Mouse (Mus musculus): ENCODE data around the gene Golga1. TPM values are rescaled to one million over a fixed set of nuclear protein-coding genes. Genes with fewer than 3 reads are reported as not detected.

Golga1 gene
- polyA plus RNA-seq, 1 experiment from 2014 or later = 36.1 TPM

DNA sequence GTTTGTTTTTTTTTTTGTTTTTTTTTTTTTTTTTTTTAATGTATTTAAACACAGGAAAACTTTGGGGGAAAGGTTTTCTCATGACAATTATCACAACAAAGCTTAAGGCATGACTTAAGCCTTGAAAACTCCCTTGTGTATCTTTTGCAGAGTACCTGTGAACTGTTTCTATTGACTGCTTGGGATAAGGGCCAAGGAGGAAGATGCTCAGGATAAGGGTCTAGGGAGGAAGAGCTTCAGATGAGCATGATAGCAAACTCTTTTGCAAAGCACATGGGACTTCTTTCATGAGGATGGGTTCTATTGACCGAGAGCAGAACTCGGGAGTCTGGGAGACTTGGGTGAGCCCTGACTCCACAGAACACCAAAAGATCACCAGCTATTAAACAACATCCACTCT is 95.7 kb downstream of the Golga1 start:
- WGBS = 94% methylated on average over 2 of the region's 2 CpGs
- no peaks in the 10 kb centered on the region for H3K9me3 ChIP-seq
- ATAC-seq = no peak

More for the DNA sequence above, 95.7 kb downstream of the Golga1 start:
- H3K9ac ChIP-seq (replicated peaks) = no peak overlapping the region
- no peaks in the 10 kb centered on the region for H3K27me3 ChIP-seq
- no peaks in the 10 kb centered on the region for H3K36me3 ChIP-seq
- no peak overlapping the region for H3K4me3 ChIP-seq (replicated peaks)
- H3K27ac ChIP-seq = no peak overlapping the region
- H3K4me2 ChIP-seq (replicated peaks) = no peak overlapping the region
- no peaks in the 10 kb centered on the region; the same call in 1 of the 2 replicates for H3K4me1 ChIP-seq (replicated peaks)

Other genes with a start within 250 kb of the Golga1 start
- 1.9 and 2.0 TPM in 2 replicates for gene Nr6a1, start 137.9 kb downstream of the Golga1 start, polyA plus RNA-seq (2015; fragmentation: Nextera tagmentation; extraction: Ambion mirVana)
- gene Olfml2a, start 133.6 kb downstream of the Golga1 start, polyA plus RNA-seq (2015; fragmentation: Nextera tagmentation; extraction: Ambion mirVana) = 2.2 and 2.4 TPM in 2 replicates
- gene Wdr38, start 68.1 kb downstream of the Golga1 start, polyA plus RNA-seq (2015; fragmentation: Nextera tagmentation; extraction: Ambion mirVana) = 1.6 and 1.8 TPM in 2 replicates
- gene Arpc5l, start 60.2 kb downstream of the Golga1 start, polyA plus RNA-seq (2015; fragmentation: Nextera tagmentation; extraction: Ambion mirVana) = 122 and 132 TPM in 2 replicates
- 740 and 763 TPM in 2 replicates for gene Rpl35, start 59.9 kb downstream of the Golga1 start, polyA plus RNA-seq (2015; fragmentation: Nextera tagmentation; extraction: Ambion mirVana)
- gene Scai, start 125.2 kb upstream of the Golga1 start, polyA plus RNA-seq (2015; fragmentation: Nextera tagmentation; extraction: Ambion mirVana) = 19.8 and 20.4 TPM in 2 replicates
- 76.8 and 77.7 TPM in 2 replicates for gene Ppp6c, start 160.9 kb upstream of the Golga1 start, polyA plus RNA-seq (2015; fragmentation: Nextera tagmentation; extraction: Ambion mirVana)